Mouse (Mus musculus): Measurements from ENCODE around the gene Hmox2.

DNA sequence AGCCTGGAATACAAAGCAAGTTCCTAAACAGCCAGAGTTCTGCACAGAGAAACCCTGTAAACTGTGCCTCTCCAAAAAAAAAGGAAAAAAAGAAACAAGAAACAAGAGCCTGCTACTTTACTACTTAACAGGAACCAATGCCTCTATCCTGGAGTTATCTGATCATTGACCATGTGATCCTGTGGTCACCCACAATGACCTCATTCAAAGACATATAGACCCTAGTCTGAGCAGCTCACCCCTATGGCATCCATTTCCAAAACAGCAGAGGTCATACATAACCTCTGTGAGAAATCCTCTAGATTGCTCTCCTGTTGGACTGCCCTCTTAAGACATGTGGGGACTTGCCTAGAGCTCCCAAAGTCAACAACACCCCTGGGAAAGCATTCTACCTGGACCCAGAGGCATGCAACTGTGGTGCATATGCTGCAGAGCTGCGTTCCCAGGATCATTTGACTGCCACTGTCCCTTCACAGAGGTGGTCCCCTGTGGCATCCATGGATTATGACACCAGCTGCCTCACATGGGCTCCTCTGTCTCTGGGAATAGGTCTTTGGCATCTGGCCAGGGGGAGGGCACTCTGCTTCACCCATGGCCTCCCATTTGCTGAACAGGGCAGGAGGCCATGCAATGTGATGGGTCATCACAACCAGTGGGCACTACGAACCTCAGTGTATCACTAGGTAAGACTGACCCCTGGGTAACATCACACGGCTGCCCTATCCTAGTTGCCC, 51.2 kb downstream of the Hmox2 start:
- no peak for TF ChIP-seq CTCF (IDR thresholded peaks at IDR 0.05; ENCODE audit: control insufficient read depth, insufficient read depth, insufficient read length)
- TF ChIP-seq USF1 (IDR thresholded peaks at IDR 0.05; ENCODE audit: low read depth): peak; percentile 89
